ENCODE assay signal across 9 mouse cellular contexts in genomic region chr9:75546885-75547553, GRCm38 (mm10). TPM values are rescaled to one million over a fixed set of nuclear protein-coding genes. Genes with fewer than 3 reads are reported as not detected.
DNase-seq lines count a peak whose midpoint lies in the region; ATAC-seq lines count a peak whose summit lies in the region.
"Had no signal": no experiment of that assay in that cellular context is flagged by ENCODE, and none has a peak within 500 bp of the region (broad histone marks: within the 10 kb centered on the region; RNA-seq: fewer than 3 reads in every experiment).

No protein-coding gene starts in this region.

- no peaks in the 10 kb centered on the region for H3K27me3 ChIP-seq in embryonic facial prominence, embryonic 14.5 days (replicated peaks; ENCODE audit: control insufficient read depth, insufficient read depth, low read length)
- no peaks in the 10 kb centered on the region for H3K27me3 ChIP-seq in embryonic facial prominence, embryonic 10.5 days (replicated peaks; ENCODE audit: low read depth, poor library complexity, severe bottlenecking)
- no peaks in the 10 kb centered on the region for H3K27me3 ChIP-seq in liver, embryonic 13.5 days

- no peak overlapping the region for H3K4me2 ChIP-seq in embryonic facial prominence, embryonic 14.5 days (ENCODE audit: low read depth, low read length)
- peak overlapping the region; percentile 36 for H3K4me2 ChIP-seq in liver, embryonic 13.5 days

- H3K4me1 ChIP-seq in embryonic facial prominence, embryonic 14.5 days (ENCODE audit: control insufficient read depth, insufficient read depth, low read length), result peaks cover 20% of the 10 kb centered on the region
- peaks cover 17% of the 10 kb centered on the region for H3K4me1 ChIP-seq in embryonic facial prominence, embryonic 10.5 days
- H3K4me1 ChIP-seq in liver, embryonic 13.5 days (replicated peaks), result peaks cover 55% of the 10 kb centered on the region

- H3K27ac ChIP-seq in embryonic facial prominence, embryonic 14.5 days (replicated peaks; ENCODE audit: low read depth, low read length), result peak overlapping the region; percentile 39; the same call in 1 of the 2 replicates
- H3K27ac ChIP-seq in embryonic facial prominence, embryonic 10.5 days (replicated peaks), result no peak overlapping the region
- 0 out of 2 replicates have a peak overlapping the region, but pooled peaks have one; percentile 1 for H3K27ac ChIP-seq in liver, embryonic 13.5 days
- H3K27ac ChIP-seq: macrophage had no signal

- H3K9me3 ChIP-seq in embryonic facial prominence, embryonic 14.5 days (ENCODE audit: control insufficient read depth, low read length), result peaks cover 8% of the 10 kb centered on the region; the same call in 1 of the 2 replicates
- H3K9me3 ChIP-seq in embryonic facial prominence, embryonic 10.5 days, result 0 out of 2 replicates have a peak, but pooled peaks cover 6% of the 10 kb centered on the region
- no peaks in the 10 kb centered on the region for H3K9me3 ChIP-seq in liver, embryonic 13.5 days (replicated peaks)

- intact Hi-C loops in heart, postnatal 10 days (cut with DNase I), result no loop called here

- peak; percentile 71 for DNase-seq in embryonic facial prominence, embryonic 14.5 days (ENCODE audit: low spot score)
- DNase-seq in embryonic facial prominence, embryonic 10.5 days (ENCODE audit: low spot score), result no peak
- peak; percentile 67 for DNase-seq in c-Kit-positive CD71-positive TER-119-negative erythroid progenitor cells, embryonic 14.5 days (ENCODE audit: low read depth)
- peak; percentile 94 to 96 for DNase-seq in heart, postnatal 10 days
- peak; percentile 45 for DNase-seq in liver, embryonic 13.5 days
- DNase-seq in skeletal muscle tissue, adult 2 months (ENCODE audit: low read depth, low spot score), result peak; percentile 90
- DNase-seq in left cerebral cortex, adult 8-10 months (ENCODE audit: low spot score in 2 of 2), result no peak
- DNase-seq in right cerebral cortex, postnatal 4 days, result no peak

- 67% methylated on average over 12 of the region's 12 CpGs for WGBS in embryonic facial prominence, embryonic 14.5 days
- WGBS in embryonic facial prominence, embryonic 10.5 days, result 81% methylated on average over 12 of the region's 12 CpGs
- WGBS in liver, embryonic 13.5 days (ENCODE audit: insufficient replicate concordance), result 35% methylated on average over 12 of the region's 12 CpGs

- 0 out of 2 replicates have a peak, but pooled peaks have one; percentile 21 for ATAC-seq in embryonic facial prominence, embryonic 14.5 days (ENCODE audit: low read depth)
- peak; percentile 78 for ATAC-seq in liver, embryonic 13.5 days (ENCODE audit: low read depth)

- no peaks in the 10 kb centered on the region for H3K36me3 ChIP-seq in embryonic facial prominence, embryonic 14.5 days (ENCODE audit: control insufficient read depth, insufficient read depth, low read length)
- H3K36me3 ChIP-seq in embryonic facial prominence, embryonic 10.5 days (replicated peaks), result no peaks in the 10 kb centered on the region; the same call in 1 of the 2 replicates
- H3K36me3 ChIP-seq in liver, embryonic 13.5 days, result no peaks in the 10 kb centered on the region

- no peak overlapping the region for H3K9ac ChIP-seq in embryonic facial prominence, embryonic 14.5 days (ENCODE audit: low read depth, low read length)
- peak overlapping the region; percentile 1; the same call in 1 of the 2 replicates for H3K9ac ChIP-seq in liver, embryonic 13.5 days

- H3K4me3 ChIP-seq in embryonic facial prominence, embryonic 14.5 days (ENCODE audit: low read depth, low read length), result no peak overlapping the region
- H3K4me3 ChIP-seq in embryonic facial prominence, embryonic 10.5 days, result no peak overlapping the region
- H3K4me3 ChIP-seq in liver, embryonic 13.5 days (replicated peaks), result 0 out of 2 replicates have a peak overlapping the region, but pooled peaks have one; percentile 1

RNA-seq across cellular contexts. Expression of gene Tmod3, which starts 12.4 kb away (rescaled TPM):
- 124 and 125 TPM in 2 replicates for polyA plus RNA-seq in embryonic facial prominence, embryonic 14.5 days (2014; fragmentation: Nextera tagmentation; extraction: Ambion mirVana)
- polyA plus RNA-seq in embryonic facial prominence, embryonic 10.5 days (2016; fragmentation: Nextera tagmentation; extraction: Ambion mirVana), result 81.0 and 99.2 TPM in 2 replicates
- 100 to 1,000 TPM; 112 to 123 TPM for total RNA-seq in heart, postnatal 10 days (2021)
- 28.9 and 38.5 TPM in 2 replicates for polyA plus RNA-seq in liver, embryonic 13.5 days (2015; fragmentation: Nextera tagmentation; extraction: Ambion mirVana)
- total RNA-seq in left cerebral cortex, adult 8-10 months (2022), result 10 to 100 TPM; 43.9 to 54.9 (median 50.5) TPM

Comparison
In these comparisons a context has a peak if more than half of its experiments do, and no peak if none do; other contexts are left out.
1. DNase-seq: peak in embryonic facial prominence, embryonic 14.5 days (single experiment), c-Kit-positive CD71-positive TER-119-negative erythroid progenitor cells, embryonic 14.5 days (single experiment), heart, postnatal 10 days (2 of 2), liver, embryonic 13.5 days (single experiment) and skeletal muscle tissue, adult 2 months (single experiment); none in embryonic facial prominence, embryonic 10.5 days (single experiment), left cerebral cortex, adult 8-10 months (0 of 2) and right cerebral cortex, postnatal 4 days (single experiment).